Mouse (Mus musculus) layer of hippocampus, postnatal 10 days (tissue): ENCODE measurements at regions not wholly inside any gene's neighbourhood (a gene's known extent, or its start where the extent isn't known, plus 50 kb on each side); places are given as distances from the start of the nearest gene placed in this dataset.
A peak's percentile ranks its signal among the peaks of the same experiment; 100 is the strongest.

Experiments used
- DNase-seq, 2 experiments: peaks; one replicate each; pipeline ENCODE4 v3.0.0; 2021; ENCODE audit warnings: low spot score in 2 of 2

DNA sequence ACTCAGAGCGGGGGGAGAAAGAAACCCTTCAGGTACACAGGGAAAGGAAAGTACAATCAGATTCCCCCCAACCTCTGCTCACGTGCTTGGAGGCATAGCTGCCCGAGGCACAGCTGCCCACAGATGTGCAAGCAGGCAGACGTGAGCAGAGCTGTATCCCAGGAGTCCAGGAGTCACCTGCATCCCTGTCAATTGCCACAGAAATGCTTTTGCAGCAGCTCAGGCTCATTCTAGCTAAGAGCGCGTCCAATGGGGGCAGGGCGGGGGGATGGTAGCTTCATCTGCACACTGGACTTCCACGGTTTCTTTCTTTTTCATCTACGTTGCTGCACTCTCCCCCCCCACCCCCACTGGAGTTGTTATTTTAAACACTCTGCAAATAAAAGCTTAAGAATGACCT, 66.0 kb upstream of the Fat4 start:
- no peak for DNase-seq

DNA sequence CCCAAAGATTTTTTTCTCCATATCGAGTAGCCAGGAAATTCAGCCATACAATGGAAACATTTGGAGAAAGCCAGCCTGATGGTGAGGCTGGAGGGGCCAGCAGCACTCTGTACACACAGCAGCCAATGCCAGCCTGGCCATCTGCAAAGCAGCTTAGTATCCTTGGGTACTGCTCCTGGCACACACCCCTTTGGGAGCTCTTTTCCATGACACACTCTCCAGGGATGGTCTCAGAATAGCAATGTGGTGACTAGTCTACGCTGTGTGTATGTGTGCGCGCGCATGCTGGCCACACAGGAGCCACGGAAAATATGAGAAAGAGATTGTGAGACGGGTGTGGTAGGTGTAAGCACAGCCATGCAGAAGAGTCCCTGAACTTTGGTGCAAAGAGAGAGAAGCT, 66.4 kb upstream of the Fat4 start:
- DNase-seq = peak in 1 of 2 experiments; percentile 21

DNA sequence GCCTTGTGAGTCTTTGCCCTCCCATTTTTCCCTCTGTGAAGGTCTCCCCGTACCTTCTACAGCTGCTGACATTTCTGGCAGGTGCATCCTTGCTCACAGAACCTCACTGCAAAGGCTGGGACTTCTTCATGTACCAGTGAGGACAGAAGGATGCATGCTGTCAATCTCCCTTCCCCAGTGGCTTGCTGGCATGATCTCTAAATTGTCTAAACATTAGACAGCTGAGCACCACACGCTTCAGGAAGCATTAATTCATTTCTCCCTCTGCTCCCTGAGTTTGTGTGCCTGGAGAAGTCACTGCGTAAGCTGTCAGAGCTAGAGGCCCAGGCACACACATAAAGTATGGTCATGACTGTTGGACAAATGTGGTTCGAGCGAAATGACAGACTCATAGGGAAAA, 69.1 kb upstream of the Fat4 start:
- no peak for DNase-seq

- DNase-seq = no peak
Measured at GRCm38 (mm10) chr3:38812457-38812856, 74.3 kb upstream of the Fat4 start.

GRCm38 (mm10) chr3:38811635-38812034, 75.1 kb upstream of the Fat4 start:
- no peak for DNase-seq

DNA sequence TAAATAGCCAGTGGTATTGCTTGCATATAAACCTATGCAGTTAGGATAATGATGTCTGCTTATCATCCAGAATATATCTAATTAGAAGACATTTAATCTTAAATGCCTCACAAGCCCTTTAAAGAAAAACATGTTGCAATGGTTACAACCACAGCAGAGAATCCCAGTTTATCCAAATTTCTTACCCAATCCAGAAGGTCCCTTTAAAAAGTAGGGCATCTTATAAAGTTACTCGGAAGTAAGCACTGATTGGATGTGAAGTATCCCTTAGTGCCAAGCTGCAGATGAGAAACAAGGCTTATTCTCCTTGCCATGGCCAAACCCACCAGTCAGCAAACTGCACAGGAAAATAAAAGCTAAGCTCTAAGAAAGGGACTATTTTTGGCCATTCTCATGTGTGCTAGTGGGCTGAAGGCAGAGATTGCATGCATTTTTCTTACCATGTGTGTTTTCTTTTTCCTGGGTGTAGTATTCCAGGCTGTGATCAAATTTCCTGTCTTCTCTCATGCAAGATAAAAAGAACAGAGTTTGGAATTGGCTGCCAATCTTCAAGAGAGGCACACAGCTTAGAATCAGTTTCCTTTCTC, 80.2 kb upstream of the Fat4 start:
- DNase-seq = no peak

DNA sequence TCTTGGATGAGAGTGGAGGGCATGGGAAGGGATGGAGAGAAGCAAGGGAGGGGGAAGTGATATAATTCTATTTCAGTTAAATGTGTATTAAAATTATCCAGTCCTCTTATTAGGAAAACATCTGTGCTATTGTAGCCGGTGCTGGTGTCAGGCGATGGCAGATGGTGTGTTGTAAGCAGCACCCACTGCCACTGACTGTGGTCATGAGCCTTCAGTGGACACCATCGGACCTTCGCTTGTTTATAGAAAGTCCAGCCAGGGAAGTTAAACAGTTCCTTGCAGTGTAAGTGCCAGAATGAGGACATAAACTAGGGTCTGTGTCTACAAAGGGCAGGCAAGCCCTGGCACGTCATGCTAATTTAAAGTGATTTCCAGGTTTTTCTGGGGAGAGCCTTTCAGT, 80.7 kb upstream of the Fat4 start:
- no peak for DNase-seq

DNA sequence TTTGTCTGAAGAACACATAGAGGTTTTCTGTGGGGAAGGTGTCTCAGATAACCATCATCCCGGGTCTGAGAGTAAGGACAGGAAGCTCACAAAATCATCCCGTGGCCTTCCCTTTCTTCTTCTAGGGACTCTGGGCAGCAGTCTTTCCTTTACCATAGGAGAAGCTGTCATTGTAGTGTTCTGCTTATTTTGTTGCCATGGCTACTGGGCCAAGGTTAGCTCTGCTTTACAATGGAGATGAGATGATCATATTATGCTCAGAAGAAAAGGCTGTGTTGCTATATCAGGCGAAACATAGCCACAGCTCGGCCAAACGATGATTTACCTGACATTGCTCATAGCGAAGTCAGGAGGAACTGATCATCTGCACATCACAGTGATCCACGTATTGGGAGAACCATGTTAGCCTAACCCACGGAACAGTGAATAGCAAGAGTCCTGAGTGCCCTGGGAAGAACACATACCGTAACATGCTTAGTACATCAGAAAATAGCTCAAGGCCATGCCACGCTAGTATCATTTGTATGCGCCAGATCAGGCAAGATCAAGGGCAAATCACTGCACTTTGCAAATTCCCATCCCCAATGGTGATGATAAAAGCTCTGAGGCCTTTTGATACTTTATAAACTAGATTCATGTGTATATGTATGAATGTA, 91.0 kb upstream of the Fat4 start:
- DNase-seq = no peak

DNA sequence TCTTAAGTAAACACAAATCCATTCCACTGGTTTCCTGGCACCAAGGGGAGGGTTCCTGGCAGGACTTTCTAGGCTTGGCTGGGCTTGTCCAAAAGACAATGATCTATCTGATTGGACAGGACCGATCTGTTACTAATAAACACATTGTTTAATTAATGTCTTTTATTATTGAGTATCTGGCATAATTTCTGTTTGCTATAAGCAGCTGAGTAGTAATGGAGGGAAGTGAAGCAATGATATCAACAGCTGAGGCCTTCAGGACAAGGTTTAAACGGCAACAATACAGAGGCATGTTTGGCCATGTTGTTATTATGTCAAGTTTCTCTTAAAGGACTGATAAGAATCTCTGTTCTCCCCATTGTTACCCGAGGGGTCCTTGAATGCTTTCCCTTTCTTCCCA, 93.5 kb upstream of the Fat4 start:
- DNase-seq = no peak

DNA sequence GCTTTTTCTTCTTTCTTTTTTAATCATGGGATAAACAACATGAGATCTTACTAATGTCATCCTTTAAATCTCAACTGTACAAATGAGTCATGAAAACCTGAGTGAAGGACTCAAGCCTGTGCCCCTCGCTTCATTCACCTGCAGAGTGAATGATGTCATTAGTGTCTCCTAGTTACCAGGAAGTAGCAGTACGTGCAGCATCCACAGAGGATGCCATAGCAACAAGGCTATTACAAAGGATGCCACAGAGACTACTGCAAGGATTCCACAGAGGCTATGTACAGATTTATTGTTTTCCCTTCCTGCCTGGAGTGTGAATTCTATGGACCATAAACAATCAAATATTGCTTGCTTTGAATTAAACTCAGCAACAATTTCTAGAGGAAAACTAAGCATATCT, 98.0 kb upstream of the Fat4 start:
- no peak for DNase-seq

- DNase-seq = no peak
Measured at GRCm38 (mm10) chr3:38783711-38784110, 103.0 kb upstream of the Fat4 start.

- DNase-seq = no peak
Measured at GRCm38 (mm10) chr3:38783051-38783450, 103.7 kb upstream of the Fat4 start.

DNA sequence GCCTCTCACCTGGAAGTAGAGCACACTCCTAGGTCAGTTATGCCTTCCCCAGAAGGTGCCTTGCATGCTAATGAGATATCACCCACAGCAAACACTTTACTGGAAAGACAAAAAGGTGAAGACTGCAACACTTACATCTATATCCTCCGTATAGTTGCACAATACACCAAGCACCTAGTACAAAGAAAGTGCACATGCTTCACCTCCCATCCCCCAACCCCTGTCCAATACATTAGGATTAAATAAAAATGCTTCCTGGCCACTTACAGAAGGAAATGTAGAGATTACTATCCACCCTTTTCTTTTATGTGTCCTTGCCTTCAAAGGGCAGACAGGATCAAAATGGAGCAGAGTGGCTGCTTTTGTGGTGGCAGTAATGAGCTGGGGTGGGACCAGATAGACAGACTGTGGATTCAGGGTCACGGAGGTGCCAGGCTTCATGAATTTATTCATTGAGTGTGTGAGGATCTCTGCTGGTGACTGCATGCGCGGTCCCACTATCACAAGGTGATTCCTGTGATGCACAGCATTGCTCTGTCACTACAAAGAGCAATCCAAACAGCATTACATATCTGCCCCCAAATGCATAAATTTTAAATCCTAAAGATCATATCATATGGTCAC, 109.9 kb upstream of the Fat4 start:
- DNase-seq = no peak

DNA sequence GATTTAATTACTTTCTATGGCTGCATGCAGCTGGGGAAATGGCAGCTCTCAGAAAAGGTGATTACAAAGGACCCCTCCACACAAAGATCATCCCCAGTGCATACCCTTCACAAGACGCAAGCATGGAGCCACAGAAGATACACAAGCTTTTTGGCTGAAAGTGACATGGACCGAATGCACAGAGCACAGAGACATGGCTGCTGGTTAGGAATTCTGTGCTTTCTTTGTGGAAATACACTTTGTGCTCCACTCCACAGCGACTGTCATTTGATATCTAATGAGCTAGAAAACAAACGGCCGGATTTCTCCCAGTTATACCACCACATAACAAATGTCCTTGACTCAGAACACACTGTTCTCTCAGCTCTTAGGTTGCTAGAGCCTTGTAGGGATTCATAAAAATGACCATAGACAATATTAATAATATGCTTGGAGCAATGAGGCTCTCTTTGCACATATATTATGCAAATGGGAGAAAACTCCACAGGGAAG, 132.1 kb upstream of the Fat4 start:
- DNase-seq = no peak

- DNase-seq = no peak
Measured at GRCm38 (mm10) chr3:38753446-38754205, 133.1 kb upstream of the Fat4 start.

- DNase-seq = no peak
Measured at GRCm38 (mm10) chr3:38742155-38742554, 144.6 kb upstream of the Fat4 start.

GRCm38 (mm10) chr3:38722606-38723005, 164.1 kb upstream of the Fat4 start:
- no peak for DNase-seq

DNA sequence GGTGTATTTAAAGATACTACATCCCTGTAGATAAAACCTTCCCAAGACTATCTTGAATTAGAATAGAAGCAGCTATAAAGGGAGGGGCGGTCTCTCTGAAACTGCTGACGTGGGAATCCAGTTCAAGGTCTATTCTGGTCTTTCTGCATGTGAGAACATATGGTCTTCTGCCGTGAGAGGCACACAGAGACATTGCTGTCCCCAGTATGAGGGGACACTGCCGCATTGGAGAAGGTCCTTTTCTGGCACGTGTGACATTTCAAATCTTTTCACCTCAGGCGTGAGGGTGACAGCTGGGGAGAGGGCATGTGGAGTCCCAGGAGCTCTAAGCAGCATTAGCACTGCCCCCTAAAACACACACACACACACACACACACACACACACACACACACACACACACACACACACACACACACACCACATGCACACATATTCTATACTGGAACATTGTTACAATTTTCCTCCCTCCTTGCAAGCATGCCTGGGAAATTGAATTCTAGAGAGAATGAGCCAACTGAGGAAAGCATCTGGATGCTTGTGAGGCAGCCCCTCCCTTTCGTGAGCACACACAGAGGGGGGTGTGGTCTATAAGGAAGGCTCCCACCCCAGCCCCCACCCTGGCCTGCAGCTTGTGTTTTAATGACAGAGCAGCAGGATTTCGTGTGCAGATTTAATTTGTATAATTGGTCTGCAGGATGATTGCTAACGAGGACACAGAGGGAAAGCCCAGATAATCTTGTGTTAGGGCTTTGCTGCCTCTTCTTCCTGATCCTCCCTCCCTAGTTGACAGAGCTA, 174.5 kb upstream of the Fat4 start:
- no peak for DNase-seq

DNA sequence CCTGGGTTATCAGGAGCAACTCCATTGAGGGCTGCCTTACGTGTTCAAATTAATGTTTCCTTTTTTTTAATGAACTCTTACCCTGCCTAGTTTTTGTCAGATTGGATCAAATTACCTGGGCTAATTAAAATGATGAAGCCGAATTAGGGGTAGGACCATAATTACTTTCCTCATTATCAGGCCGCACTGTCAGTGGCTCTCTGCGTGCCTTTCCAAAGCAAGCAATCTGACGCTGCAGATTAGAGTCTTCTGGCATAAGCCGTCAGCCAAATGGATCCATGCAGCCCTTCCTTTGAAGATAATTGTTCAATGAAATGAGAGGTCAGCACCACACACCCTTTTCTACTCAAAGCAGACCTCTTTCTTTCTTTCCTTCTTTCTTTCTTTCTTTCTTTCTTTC, 175.5 kb upstream of the Fat4 start:
- DNase-seq = no peak

DNA sequence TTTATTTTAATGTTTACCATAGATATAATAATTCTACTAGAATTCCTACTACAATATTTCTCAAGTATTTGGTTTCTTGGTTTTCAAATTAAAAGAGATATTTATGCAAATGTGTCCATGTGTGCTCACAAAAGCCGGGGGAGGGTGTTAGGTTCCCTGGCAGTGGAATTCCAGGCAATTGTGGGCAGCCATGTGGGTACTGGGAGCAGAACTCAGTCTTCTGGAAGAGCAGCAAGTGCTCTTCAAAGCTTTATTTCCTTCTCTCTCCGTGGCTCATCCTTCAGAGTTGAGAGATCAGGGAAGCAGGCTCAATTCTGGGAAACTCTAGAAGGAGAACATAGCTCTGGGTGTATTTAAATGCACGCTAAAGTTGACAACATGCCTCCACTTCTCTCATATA, 178.8 kb upstream of the Fat4 start:
- DNase-seq = no peak

GRCm38 (mm10) chr3:38699206-38699605, 187.5 kb upstream of the Fat4 start:
- DNase-seq = peak in 1 of 2 experiments; percentile 17
